Mouse (Mus musculus) forebrain, embryonic 12.5 days (tissue): Measurements from ENCODE around the gene Chst1. TPM values are rescaled to one million over a fixed set of nuclear protein-coding genes. Genes with fewer than 3 reads are reported as not detected.

ENCODE experiments used
- ATAC-seq: fragments of 200-750 bp; cut with Nextera tagmentation; 2 replicates; pipeline ENCODE4 v1.8.0; 2017; ENCODE audit warnings: moderate TSS enrichment; ENCODE audit not compliant: low FRiP score
- H3K27ac ChIP-seq: fragments of 300-500 bp; sonication (generic); 2 replicates; pipeline ENCODE4 v1.5.1; 2016; ENCODE audit warnings: mild to moderate bottlenecking
- H3K27me3 ChIP-seq: fragments of 300-500 bp; sonication (generic); 2 replicates; pipeline ENCODE4 v1.6.1; 2016; ENCODE audit warnings: mild to moderate bottlenecking
- H3K36me3 ChIP-seq: fragments of 300-500 bp; sonication (generic); replicated peaks from 2 replicates; pipeline ENCODE4 v1.6.1; 2016; ENCODE audit warnings: mild to moderate bottlenecking
- H3K4me1 ChIP-seq: fragments of 300-500 bp; sonication (generic); 2 replicates; pipeline ENCODE4 v1.6.1; 2016
- H3K4me2 ChIP-seq: fragments of 300-500 bp; sonication (generic); 2 replicates; pipeline ENCODE4 v1.6.1; 2016; ENCODE audit warnings: mild to moderate bottlenecking, moderate library complexity
- H3K4me3 ChIP-seq: fragments of 300-500 bp; sonication (generic); replicated peaks from 2 replicates; pipeline ENCODE4 v1.5.1; 2016; ENCODE audit warnings: mild to moderate bottlenecking
- H3K9ac ChIP-seq: fragments of 300-500 bp; sonication (generic); 2 replicates; pipeline ENCODE4 v1.6.1; 2016; ENCODE audit warnings: mild to moderate bottlenecking
- H3K9me3 ChIP-seq: fragments of 300-500 bp; sonication (generic); 2 replicates; pipeline ENCODE4 v1.6.1; 2016
- WGBS: fragments of 180-500 bp; shearing (Covaris S2); methylation state at CpG from one replicate; pipeline ENCODE4 v1.1.7; 2016; 5-methylcytosine and 5-hydroxymethylcytosine counted together
- polyA plus RNA-seq: library from polyadenylated mRNA; unstranded; fragments of >200 nt; fragmentation: Nextera tagmentation; extraction: Ambion mirVana; gene quantifications from 2 replicates; pipeline ENCODE4 v1.2.1, GENCODE M21; 2016

Chst1 gene
- polyA plus RNA-seq, 1 experiment from 2014 or later, result 12.1 TPM

- no peak for ATAC-seq
- peak overlapping the region; percentile 80 for H3K4me3 ChIP-seq
- peaks cover 57% of the 10 kb centered on the region for H3K4me1 ChIP-seq
- H3K9ac ChIP-seq, result peak overlapping the region; percentile 86
- no peaks in the 10 kb centered on the region for H3K9me3 ChIP-seq
- WGBS, result under 1% methylated on average over 17 of the region's 17 CpGs
- H3K27me3 ChIP-seq, result peaks cover 32% of the 10 kb centered on the region
- H3K4me2 ChIP-seq, result peak overlapping the region; percentile 98
- H3K27ac ChIP-seq, result peak overlapping the region; percentile 74
- no peaks in the 10 kb centered on the region for H3K36me3 ChIP-seq
Measured at GRCm38 (mm10) chr2:92600348-92600670, 802 bp downstream of the Chst1 start.

GRCm38 (mm10) chr2:92601246-92601645 lies 1.7 kb downstream of the Chst1 start:
- no peak for ATAC-seq
- peak overlapping the region; percentile 80 for H3K4me3 ChIP-seq
- H3K27me3 ChIP-seq, result peaks cover 25% of the 10 kb centered on the region
- H3K27ac ChIP-seq, result no peak overlapping the region
- H3K9me3 ChIP-seq, result no peaks in the 10 kb centered on the region
- H3K4me2 ChIP-seq, result peak overlapping the region; percentile 98
- 0 out of 2 replicates have a peak overlapping the region, but pooled peaks have one; percentile 86 for H3K9ac ChIP-seq
- H3K4me1 ChIP-seq, result peaks cover 57% of the 10 kb centered on the region
- WGBS, result 44% methylated on average over 4 of the region's 4 CpGs
- no peaks in the 10 kb centered on the region for H3K36me3 ChIP-seq

GRCm38 (mm10) chr2:92602073-92602472 lies 2.6 kb downstream of the Chst1 start:
- H3K9ac ChIP-seq, result no peak overlapping the region
- 21% methylated on average over 12 of the region's 12 CpGs for WGBS
- no peak overlapping the region for H3K4me3 ChIP-seq
- no peak for ATAC-seq
- peaks cover 53% of the 10 kb centered on the region for H3K4me1 ChIP-seq
- H3K27me3 ChIP-seq, result peaks cover 20% of the 10 kb centered on the region
- no peaks in the 10 kb centered on the region for H3K36me3 ChIP-seq
- H3K4me2 ChIP-seq, result peak overlapping the region; percentile 98
- H3K27ac ChIP-seq, result no peak overlapping the region
- H3K9me3 ChIP-seq, result no peaks in the 10 kb centered on the region

DNA sequence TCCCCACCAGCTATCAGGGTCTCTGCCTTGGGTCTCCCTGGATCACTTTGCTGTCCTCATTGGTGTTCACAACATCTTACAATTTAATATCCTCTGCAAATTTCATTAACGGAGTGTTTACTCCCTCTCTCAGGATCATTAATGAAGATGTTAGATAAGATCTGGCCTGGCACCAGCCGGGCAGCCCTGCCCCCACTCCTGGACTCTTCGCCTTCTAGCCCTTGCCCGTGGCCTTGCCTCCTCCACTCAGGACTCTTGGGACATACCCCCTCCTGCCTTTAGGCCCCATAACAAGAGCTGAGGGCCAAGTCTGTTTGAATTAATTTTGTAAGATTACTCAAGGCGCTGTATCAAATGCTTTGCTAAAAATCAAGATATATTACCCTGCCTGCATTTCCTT lies 4.1 kb downstream of the Chst1 start:
- H3K27ac ChIP-seq, result no peak overlapping the region
- no peak overlapping the region for H3K4me2 ChIP-seq
- H3K36me3 ChIP-seq, result no peaks in the 10 kb centered on the region
- H3K4me3 ChIP-seq, result no peak overlapping the region
- 80% methylated on average over 5 of the region's 5 CpGs for WGBS
- peaks cover 57% of the 10 kb centered on the region for H3K4me1 ChIP-seq
- no peaks in the 10 kb centered on the region for H3K9me3 ChIP-seq
- H3K27me3 ChIP-seq, result peaks cover 20% of the 10 kb centered on the region
- no peak overlapping the region for H3K9ac ChIP-seq
- ATAC-seq, result no peak

DNA sequence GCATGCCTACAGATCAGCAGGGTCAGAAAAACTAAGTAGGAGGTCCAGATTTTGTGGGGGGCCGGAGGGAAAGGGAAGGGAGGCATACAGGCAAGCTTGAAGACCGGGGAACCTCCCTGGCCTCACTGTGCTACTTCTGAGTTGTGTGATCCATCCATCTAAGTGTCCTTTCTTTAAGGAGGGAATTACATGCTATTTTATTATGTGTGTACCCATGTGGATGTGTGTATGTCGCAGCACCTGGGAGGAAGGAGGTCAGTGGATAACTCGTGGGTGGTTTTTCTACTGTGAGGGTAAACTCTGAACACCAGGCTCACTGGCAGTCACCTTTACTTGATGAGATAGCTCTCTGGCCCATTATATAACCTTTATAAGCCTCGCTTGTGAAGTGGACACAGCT lies 5.1 kb downstream of the Chst1 start:
- no peak overlapping the region for H3K4me3 ChIP-seq
- H3K9ac ChIP-seq, result no peak overlapping the region
- no peak overlapping the region for H3K4me2 ChIP-seq
- WGBS, result 88% methylated on average over 5 of the region's 5 CpGs
- H3K27ac ChIP-seq, result no peak overlapping the region
- no peaks in the 10 kb centered on the region for H3K9me3 ChIP-seq
- H3K4me1 ChIP-seq, result peaks cover 54% of the 10 kb centered on the region
- no peak for ATAC-seq
- H3K27me3 ChIP-seq, result peaks cover 20% of the 10 kb centered on the region
- H3K36me3 ChIP-seq, result no peaks in the 10 kb centered on the region

GRCm38 (mm10) chr2:92605995-92606394 lies 6.5 kb downstream of the Chst1 start:
- Histone ChIP-seq H3K4me2 (no peak overlapping the region), H3K9me3 (no peaks in the 10 kb centered on the region), H3K4me3 (no peak overlapping the region), H3K4me1 (peaks cover 46% of the 10 kb centered on the region), H3K9ac (no peak overlapping the region), H3K36me3 (no peaks in the 10 kb centered on the region), H3K27me3 (peaks cover 15% of the 10 kb centered on the region), H3K27ac (no peak overlapping the region)
- 82% methylated on average over 5 of the region's 5 CpGs for WGBS
- no peak for ATAC-seq

- Histone ChIP-seq H3K27ac (no peak overlapping the region), H3K27me3 (0 out of 2 replicates have a peak, but pooled peaks cover 5% of the 10 kb centered on the region), H3K4me1 (peaks cover 34% of the 10 kb centered on the region), H3K4me3 (no peak overlapping the region), H3K36me3 (no peaks in the 10 kb centered on the region), H3K9ac (no peak overlapping the region), H3K9me3 (no peaks in the 10 kb centered on the region), H3K4me2 (no peak overlapping the region)
- ATAC-seq, result no peak
- WGBS, result 78% methylated on average over 6 of the region's 6 CpGs
Measured at GRCm38 (mm10) chr2:92607153-92607552, 7.6 kb downstream of the Chst1 start.

- WGBS, result 92% methylated on average over 3 of the region's 3 CpGs
- Histone ChIP-seq H3K27ac (no peak overlapping the region), H3K9ac (no peak overlapping the region), H3K9me3 (no peaks in the 10 kb centered on the region), H3K36me3 (no peaks in the 10 kb centered on the region), H3K4me2 (no peak overlapping the region), H3K4me1 (peaks cover 30% of the 10 kb centered on the region), H3K4me3 (no peak overlapping the region), H3K27me3 (0 out of 2 replicates have a peak, but pooled peaks cover 3% of the 10 kb centered on the region)
- no peak for ATAC-seq
Measured at GRCm38 (mm10) chr2:92607592-92607991, 8.1 kb downstream of the Chst1 start.

DNA sequence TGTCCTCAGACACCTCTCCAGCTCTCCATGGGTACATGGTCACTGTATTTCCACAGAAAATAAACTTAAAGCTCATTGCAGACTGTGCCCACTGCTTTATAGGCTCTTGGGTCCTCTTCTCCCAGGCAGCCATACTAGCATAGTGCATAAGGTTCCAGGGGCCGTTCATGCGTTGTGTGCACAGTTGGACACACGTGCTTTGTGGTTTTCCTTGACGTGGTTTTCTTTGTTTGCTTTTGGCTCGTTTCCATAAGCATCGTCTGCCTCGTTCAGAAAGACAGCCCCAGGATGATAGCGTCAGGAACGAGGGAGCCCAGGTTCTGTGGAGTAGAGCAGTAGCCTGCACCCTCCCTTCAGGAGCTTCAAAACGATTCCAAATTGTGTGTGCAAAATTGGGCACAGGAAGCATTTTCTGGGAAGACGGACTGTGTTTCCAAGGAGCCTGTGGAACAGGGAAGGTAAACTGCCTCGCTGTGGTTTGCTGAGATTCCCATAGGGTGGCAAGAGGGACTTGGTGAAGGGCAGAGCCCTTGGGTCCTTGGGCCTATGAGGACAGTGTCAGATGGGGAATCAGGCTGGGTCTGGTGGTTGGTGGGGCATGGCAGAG lies 8.6 kb downstream of the Chst1 start:
- ATAC-seq, result no peak
- WGBS, result 67% methylated on average over 12 of the region's 12 CpGs
- no peak overlapping the region for H3K27ac ChIP-seq
- H3K36me3 ChIP-seq, result peaks cover 5% of the 10 kb centered on the region
- H3K4me3 ChIP-seq, result no peak overlapping the region
- H3K9me3 ChIP-seq, result no peaks in the 10 kb centered on the region
- no peaks in the 10 kb centered on the region for H3K27me3 ChIP-seq
- no peak overlapping the region for H3K9ac ChIP-seq
- peaks cover 26% of the 10 kb centered on the region; the same call in 1 of the 2 replicates for H3K4me1 ChIP-seq
- H3K4me2 ChIP-seq, result no peak overlapping the region

DNA sequence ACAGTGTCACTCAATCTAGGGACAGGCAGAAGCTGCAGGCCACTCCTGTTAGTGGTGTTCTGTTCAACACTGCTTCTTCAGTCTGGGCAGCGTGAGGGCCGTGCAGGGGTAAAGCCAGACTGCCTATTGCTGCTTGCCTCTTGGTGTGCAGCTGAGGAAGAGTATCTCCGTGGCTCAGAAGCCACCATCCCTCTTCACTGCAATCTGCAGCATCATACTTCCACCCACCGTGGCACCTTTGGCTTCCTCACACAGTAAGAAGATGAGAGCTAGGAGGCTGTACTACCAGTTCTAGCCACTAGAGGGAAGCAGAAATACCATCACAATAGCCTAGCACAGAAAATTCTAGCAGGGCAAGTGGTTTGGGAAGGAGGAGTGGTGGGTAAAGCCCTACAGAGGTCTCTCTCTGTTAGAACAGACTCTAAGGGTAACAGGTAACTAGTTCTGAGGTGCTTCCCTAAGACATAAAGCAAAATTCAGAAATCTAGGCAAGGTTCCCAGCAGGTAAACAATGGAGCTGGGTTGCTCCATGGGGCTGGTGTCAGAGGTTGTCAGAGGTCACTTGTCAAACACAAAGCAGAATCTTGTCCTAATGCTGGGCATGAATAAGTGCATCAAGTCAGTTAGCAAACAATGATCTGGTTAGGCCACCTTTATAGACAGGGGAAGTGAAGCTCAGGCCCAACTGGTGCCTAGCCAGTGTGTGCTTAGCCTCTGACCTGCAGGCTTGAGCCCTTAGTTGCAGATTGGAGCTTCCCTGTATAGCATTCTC lies 9.5 kb downstream of the Chst1 start:
- no peak overlapping the region for H3K4me2 ChIP-seq
- no peak overlapping the region for H3K27ac ChIP-seq
- ATAC-seq, result peak; percentile 55; the same call in 1 of the 2 replicates

GRCm38 (mm10) chr2:92609704-92610379 lies 10.3 kb downstream of the Chst1 start:
- H3K36me3 ChIP-seq, result peaks cover 12% of the 10 kb centered on the region
- H3K9me3 ChIP-seq, result no peaks in the 10 kb centered on the region
- no peak overlapping the region for H3K4me2 ChIP-seq
- H3K27me3 ChIP-seq, result no peaks in the 10 kb centered on the region
- no peak overlapping the region for H3K27ac ChIP-seq
- WGBS, result 84% methylated on average over 3 of the region's 3 CpGs
- no peak overlapping the region for H3K4me3 ChIP-seq
- H3K4me1 ChIP-seq, result 0 out of 2 replicates have a peak, but pooled peaks cover 10% of the 10 kb centered on the region
- no peak overlapping the region for H3K9ac ChIP-seq
- no peak for ATAC-seq

More for the DNA sequence above, 9.5 kb downstream of the Chst1 start:
- Histone ChIP-seq H3K36me3 (peaks cover 7% of the 10 kb centered on the region), H3K4me1 (peaks cover 18% of the 10 kb centered on the region; the same call in 1 of the 2 replicates), H3K27me3 (no peaks in the 10 kb centered on the region), H3K9ac (no peak overlapping the region), H3K9me3 (no peaks in the 10 kb centered on the region), H3K4me3 (no peak overlapping the region)
- WGBS, result 56% methylated on average over 4 of the region's 4 CpGs

GRCm38 (mm10) chr2:92613645-92614044 lies 14.1 kb downstream of the Chst1 start:
- H3K4me3 ChIP-seq, result no peak overlapping the region
- peaks cover 12% of the 10 kb centered on the region for H3K36me3 ChIP-seq
- H3K4me1 ChIP-seq, result 0 out of 2 replicates have a peak, but pooled peaks cover under 1% of the 10 kb centered on the region
- H3K4me2 ChIP-seq, result no peak overlapping the region
- no peak overlapping the region for H3K9ac ChIP-seq
- no peak for ATAC-seq
- WGBS, result 95% methylated on average over 15 of the region's 15 CpGs
- no peaks in the 10 kb centered on the region for H3K27me3 ChIP-seq
- no peak overlapping the region for H3K27ac ChIP-seq
- no peaks in the 10 kb centered on the region for H3K9me3 ChIP-seq
